Mouse (Mus musculus): ENCODE data around the gene Hist1h3e. TPM values are rescaled to one million over a fixed set of nuclear protein-coding genes. Genes with fewer than 3 reads are reported as not detected.
"Not testable (repeated sequence)": the region's sequence is repeated elsewhere in the genome, so short reads cannot be mapped to it uniquely, and the experiment has no call there.

Hist1h3e gene
- polyA plus RNA-seq, 1 experiment from 2014 or later: 1.7 TPM

DNA sequence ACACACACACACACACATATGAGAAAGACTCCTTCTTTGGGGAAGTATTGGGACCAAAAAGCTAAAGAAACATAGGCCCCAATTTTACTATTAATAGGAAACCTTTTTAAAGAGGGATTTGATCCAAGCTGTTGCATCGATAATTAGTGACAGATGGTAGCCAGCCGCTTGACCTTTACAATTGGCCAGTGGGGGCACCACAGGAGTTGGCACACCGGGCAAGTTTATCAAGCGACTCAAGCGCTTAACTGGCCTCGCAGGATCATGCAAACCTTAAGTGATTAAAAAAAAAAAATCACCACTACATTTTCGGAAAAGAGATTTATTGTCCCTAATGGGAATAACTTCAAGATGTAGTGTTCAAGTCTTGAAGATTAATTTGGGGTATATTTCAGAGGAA lies 30.4 kb upstream of the Hist1h3e start:
- Histone ChIP-seq H3K9ac (replicated peaks; ENCODE audit: low read depth) (no peak overlapping the region), H3K4me3 (ENCODE audit: low read depth, low read length) (no peak overlapping the region), H3K4me2 (replicated peaks; ENCODE audit: low read depth, low read length) (no peak overlapping the region), H3K36me3 (ENCODE audit: insufficient read depth, low read length) (no peaks in the 10 kb centered on the region), H3K27ac (ENCODE audit: low read length) (no peak overlapping the region; the same call in 1 of the 2 replicates), H3K4me1 (ENCODE audit: insufficient read depth, low read depth, low read length) (no peaks in the 10 kb centered on the region), H3K27me3 (replicated peaks; ENCODE audit: insufficient read depth, low read length) (no peaks in the 10 kb centered on the region), H3K9me3 (ENCODE audit: low read length) (no peaks in the 10 kb centered on the region)
- no peak for TF ChIP-seq EP300 (IDR thresholded peaks at IDR 0.05)
- TF ChIP-seq CTCF (IDR thresholded peaks at IDR 0.05): no peak
- ATAC-seq (no peak), DNase-seq (ENCODE audit: low spot score) (no peak)
- 64% methylated on average over 7 of the region's 7 CpGs for WGBS

DNA sequence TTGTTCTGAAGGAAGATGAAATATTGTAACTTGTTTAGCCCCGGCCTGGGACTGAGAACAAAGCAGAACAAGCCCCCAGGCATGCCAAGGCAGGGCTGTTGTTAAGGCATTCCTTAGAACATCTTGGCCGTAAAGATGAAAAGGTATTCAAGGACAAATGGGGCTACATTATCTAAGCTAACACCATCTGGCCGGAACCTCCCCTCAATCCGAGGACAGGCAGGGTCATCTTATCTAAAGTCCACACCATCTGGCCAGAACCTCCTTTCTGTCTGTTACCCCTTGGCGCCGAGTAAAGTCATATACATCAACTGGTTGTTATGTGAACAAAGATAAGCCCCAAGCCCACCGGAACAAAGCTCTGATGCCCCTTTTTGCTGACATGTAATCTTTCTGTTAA lies 29.7 kb upstream of the Hist1h3e start:
- H3K4me3 ChIP-seq (ENCODE audit: low read depth, low read length); H3K27me3 ChIP-seq (replicated peaks; ENCODE audit: insufficient read depth, low read length); H3K4me1 ChIP-seq (ENCODE audit: insufficient read depth, low read depth, low read length); ATAC-seq; H3K27ac ChIP-seq (ENCODE audit: low read length); H3K9me3 ChIP-seq (ENCODE audit: low read length); H3K36me3 ChIP-seq (ENCODE audit: insufficient read depth, low read length); H3K9ac ChIP-seq (replicated peaks; ENCODE audit: low read depth); H3K4me2 ChIP-seq (replicated peaks; ENCODE audit: low read depth, low read length); DNase-seq (ENCODE audit: low spot score): not testable (repeated sequence)
- 82% methylated on average over 7 of the region's 7 CpGs for WGBS

DNA sequence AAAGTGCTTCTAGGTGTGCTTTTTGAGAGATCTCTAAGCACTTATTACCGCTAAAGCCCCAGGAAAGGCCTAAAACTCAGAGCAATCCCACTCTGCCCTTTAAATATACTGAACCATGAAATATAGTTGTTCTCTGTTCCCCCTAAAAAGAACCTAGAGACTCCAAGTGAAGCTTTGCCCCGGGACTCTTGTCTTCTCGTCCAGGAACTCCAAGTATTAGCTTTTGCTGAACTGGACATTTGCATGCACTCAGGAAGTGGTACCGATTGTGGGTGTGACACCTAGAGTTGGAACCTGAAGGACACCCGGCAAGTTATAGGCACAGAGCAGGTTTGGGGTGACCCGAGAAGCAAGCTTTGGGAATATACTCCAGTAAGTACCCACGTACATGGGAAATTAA lies 29.0 kb upstream of the Hist1h3e start:
- DNase-seq (ENCODE audit: low spot score): no peak
- H3K4me2 ChIP-seq (replicated peaks; ENCODE audit: low read depth, low read length): no peak overlapping the region

DNA sequence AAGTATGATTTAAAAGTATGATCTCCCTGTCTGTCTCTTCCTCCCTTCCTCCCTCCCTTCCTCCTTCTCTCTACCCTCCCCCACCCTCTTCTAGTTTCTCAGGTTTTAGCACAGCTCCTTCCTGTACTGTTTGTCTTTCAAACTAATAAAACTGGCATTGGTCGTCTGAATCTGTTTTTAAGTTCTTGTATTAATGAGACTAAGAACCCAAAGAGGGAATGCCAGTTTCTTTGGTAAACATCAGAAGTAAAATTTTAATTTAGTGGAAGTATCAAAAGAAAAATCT lies 24.7 kb upstream of the Hist1h3e start:
- Histone ChIP-seq H3K9me3 (ENCODE audit: low read length) (no peaks in the 10 kb centered on the region), H3K4me3 (ENCODE audit: low read depth, low read length) (peak overlapping the region; percentile 52; the same call in 1 of the 2 replicates), H3K36me3 (ENCODE audit: insufficient read depth, low read length) (no peaks in the 10 kb centered on the region), H3K27me3 (replicated peaks; ENCODE audit: insufficient read depth, low read length) (no peaks in the 10 kb centered on the region), H3K27ac (ENCODE audit: low read length) (peak overlapping the region; percentile 92), H3K4me1 (ENCODE audit: insufficient read depth, low read depth, low read length) (peaks cover 10% of the 10 kb centered on the region), H3K9ac (replicated peaks; ENCODE audit: low read depth) (peak overlapping the region; percentile 46), H3K4me2 (replicated peaks; ENCODE audit: low read depth, low read length) (peak overlapping the region; percentile 62)
- no peak for DNase-seq (ENCODE audit: low spot score)
- 3% methylated on average over 1 of the region's 1 CpGs for WGBS
- no peak for ATAC-seq
- no peak for TF ChIP-seq EP300 (IDR thresholded peaks at IDR 0.05)
- TF ChIP-seq CTCF (IDR thresholded peaks at IDR 0.05): no peak

More for the DNA sequence above, 29.0 kb upstream of the Hist1h3e start:
- Histone ChIP-seq H3K4me3 (ENCODE audit: low read depth, low read length) (no peak overlapping the region), H3K9me3 (ENCODE audit: low read length) (no peaks in the 10 kb centered on the region), H3K27me3 (replicated peaks; ENCODE audit: insufficient read depth, low read length) (no peaks in the 10 kb centered on the region), H3K9ac (replicated peaks; ENCODE audit: low read depth) (no peak overlapping the region), H3K36me3 (ENCODE audit: insufficient read depth, low read length) (no peaks in the 10 kb centered on the region), H3K27ac (ENCODE audit: low read length) (no peak overlapping the region), H3K4me1 (ENCODE audit: insufficient read depth, low read depth, low read length) (0 out of 2 replicates have a peak, but pooled peaks cover 2% of the 10 kb centered on the region)
- WGBS: 85% methylated on average over 7 of the region's 7 CpGs
- no peak for TF ChIP-seq EP300 (IDR thresholded peaks at IDR 0.05)
- no peak for TF ChIP-seq CTCF (IDR thresholded peaks at IDR 0.05)
- ATAC-seq: no peak

DNA sequence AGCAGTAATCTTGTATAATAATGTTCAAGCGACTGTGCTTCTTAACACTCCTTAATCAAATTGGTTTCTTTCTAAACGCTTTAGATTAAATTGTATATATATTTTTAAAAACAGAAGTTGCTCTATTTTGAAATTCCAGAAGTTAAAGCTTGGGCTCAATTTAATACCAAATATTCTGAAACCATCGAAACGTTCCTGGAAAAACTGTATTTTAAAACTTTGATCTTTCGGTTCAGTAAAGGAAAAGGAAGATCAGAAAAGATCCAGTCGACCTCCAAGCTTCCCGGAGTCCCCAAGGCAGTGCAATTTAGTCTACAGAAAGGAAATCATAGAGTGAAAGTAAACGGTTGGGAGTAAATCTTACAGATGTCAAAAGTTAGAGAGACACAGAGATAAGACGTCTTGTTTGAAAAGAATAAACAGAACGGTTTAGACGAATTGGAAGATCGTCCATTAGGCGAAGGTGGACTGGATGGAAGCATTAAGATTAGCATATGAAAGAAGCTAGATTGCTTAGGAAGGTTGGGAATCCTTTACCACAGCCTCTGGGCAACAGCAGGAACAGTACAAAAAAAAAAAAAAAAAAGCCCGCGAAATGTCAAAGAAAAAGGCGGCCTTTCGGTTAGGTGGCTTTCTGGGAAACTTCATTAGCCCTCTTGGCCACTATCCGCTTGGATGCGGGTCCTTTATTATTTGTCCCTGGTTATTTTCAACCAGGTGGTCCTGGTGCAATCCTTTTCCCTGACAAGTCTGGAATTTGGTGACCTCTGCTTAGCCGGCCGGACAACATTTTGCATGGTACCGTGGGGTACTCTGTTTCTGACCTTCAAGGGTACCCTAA lies 24.1 kb upstream of the Hist1h3e start:
- WGBS: 3% methylated on average over 22 of the region's 22 CpGs
- Histone ChIP-seq H3K4me2 (replicated peaks; ENCODE audit: low read depth, low read length) (peak overlapping the region; percentile 62), H3K4me3 (ENCODE audit: low read depth, low read length) (peak overlapping the region; percentile 52), H3K27ac (ENCODE audit: low read length) (peak overlapping the region; percentile 92), H3K36me3 (ENCODE audit: insufficient read depth, low read length) (no peaks in the 10 kb centered on the region), H3K4me1 (ENCODE audit: insufficient read depth, low read depth, low read length) (peaks cover 10% of the 10 kb centered on the region), H3K9me3 (ENCODE audit: low read length) (no peaks in the 10 kb centered on the region), H3K9ac (replicated peaks; ENCODE audit: low read depth) (peak overlapping the region; percentile 46), H3K27me3 (replicated peaks; ENCODE audit: insufficient read depth, low read length) (no peaks in the 10 kb centered on the region)
- DNase-seq (ENCODE audit: low spot score): peak; percentile 60
- ATAC-seq: no peak
- no peak for TF ChIP-seq CTCF (IDR thresholded peaks at IDR 0.05)
- TF ChIP-seq EP300 (IDR thresholded peaks at IDR 0.05): no peak

DNA sequence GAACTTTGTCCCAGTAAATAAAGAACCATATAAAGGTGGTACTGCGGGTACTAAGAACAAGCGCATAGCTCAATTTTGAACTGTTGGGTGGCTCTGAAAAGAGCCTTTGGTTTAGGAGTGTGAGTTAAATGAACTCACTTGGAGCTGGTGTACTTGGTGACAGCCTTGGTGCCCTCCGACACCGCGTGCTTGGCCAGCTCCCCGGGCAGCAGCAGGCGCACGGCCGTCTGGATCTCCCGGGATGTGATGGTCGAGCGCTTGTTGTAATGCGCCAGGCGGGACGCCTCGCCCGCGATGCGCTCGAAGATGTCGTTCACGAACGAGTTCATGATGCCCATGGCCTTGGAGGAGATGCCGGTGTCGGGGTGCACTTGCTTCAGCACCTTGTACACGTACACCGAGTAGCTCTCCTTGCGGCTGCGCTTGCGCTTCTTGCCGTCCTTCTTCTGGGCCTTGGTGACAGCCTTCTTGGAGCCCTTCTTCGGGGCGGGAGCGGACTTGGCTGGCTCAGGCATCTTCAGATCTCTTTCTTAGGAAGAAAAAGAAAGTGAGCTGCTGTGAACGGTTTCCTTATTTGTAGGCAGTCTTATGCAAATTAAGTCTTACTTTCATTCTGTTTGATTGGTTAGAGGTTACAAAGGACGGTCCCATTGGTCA lies 23.4 kb upstream of the Hist1h3e start:
- peak overlapping the region; percentile 58 for H3K9ac ChIP-seq (replicated peaks; ENCODE audit: low read depth)
- DNase-seq (ENCODE audit: low spot score): peak; percentile 98
- not testable (repeated sequence) for H3K9me3 ChIP-seq (ENCODE audit: low read length); H3K36me3 ChIP-seq (ENCODE audit: insufficient read depth, low read length); H3K27me3 ChIP-seq (replicated peaks; ENCODE audit: insufficient read depth, low read length); H3K4me1 ChIP-seq (ENCODE audit: insufficient read depth, low read depth, low read length)
- TF ChIP-seq EP300 (IDR thresholded peaks at IDR 0.05): peak; percentile 70
- peak; percentile 86 for ATAC-seq
- peak overlapping the region; percentile 97 for H3K27ac ChIP-seq (ENCODE audit: low read length)
- H3K4me3 ChIP-seq (ENCODE audit: low read depth, low read length): peak overlapping the region; percentile 52
- under 1% methylated on average over 22 of the region's 36 CpGs for WGBS
- peak overlapping the region; percentile 62 for H3K4me2 ChIP-seq (replicated peaks; ENCODE audit: low read depth, low read length)

Data from lung, postnatal 0 days (tissue).